Mouse (Mus musculus) kidney, adult 11 months (tissue): ENCODE results near the gene Gm20388.
"Not testable (repeated sequence)": the region's sequence is repeated elsewhere in the genome, so short reads cannot be mapped to it uniquely, and the experiment has no call there.

Source experiments
- DNase-seq: peaks from one replicate; pipeline ENCODE4 v3.0.0; 2022

The Gm20388 gene

GRCm38 (mm10) chr8:122564363-122565352 lies 2654.0 kb downstream of the Gm20388 start:
- DNase-seq: no peak

DNA sequence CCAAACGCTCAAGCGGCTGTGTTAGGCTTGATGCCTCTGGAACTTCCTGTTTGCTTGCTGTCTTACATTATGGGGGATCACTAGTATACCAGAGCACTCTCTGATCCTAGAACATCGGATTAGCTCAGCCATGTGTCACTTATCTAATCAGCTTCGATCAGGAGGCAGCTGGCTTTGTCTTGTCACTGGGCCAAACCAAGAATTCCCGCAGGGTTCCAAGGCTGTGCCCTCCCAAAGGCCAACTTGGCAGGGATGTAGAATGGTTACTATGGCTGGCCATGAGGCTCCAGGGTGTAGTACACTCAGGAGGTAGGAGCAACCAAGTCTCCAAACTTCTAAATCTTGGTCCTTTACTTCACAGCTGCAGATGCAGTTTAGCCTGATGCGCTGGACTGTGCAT lies 2656.1 kb downstream of the Gm20388 start:
- DNase-seq: no peak

DNA sequence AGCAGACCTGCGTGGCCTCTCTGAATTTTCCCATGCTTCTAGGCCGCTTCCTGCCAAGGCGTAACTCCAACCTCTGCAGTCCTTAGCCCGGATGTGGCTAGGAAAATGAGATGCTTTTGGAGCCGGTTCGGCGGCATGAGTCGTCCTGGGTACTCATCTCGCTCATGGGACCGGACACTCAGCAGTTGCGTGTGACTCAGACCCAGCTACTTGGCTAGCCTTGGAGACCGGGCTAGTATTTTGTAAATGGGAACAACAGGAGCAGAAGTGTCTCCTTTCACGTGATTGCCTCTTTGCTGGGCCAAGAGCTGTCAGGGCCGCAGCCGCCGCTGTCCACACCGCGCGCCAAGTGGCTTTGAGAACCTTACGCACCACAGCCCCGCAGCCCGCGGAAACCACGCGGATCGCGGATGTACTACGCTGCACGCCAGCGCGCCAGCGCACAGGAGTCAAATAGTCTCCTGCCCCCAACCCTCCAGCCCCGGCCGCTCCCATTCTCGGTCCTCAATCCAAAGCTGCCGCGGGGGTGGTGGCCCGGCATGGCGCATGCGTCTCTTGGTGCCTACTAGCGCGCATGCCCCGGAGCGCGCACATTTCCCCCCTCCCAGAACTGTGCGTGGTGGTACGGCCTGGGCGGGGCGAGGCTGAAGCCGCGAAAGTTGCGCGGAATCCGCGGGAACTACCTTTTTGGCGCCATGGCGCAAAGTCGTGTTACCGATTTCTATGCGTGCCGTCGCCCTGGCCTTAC lies 2656.9 kb downstream of the Gm20388 start, which contains the start of gene Cdt1:
TSS of gene Cdt1 (plus strand) at position 655 of the 748 bp plus-strand sequence.
- DNase-seq: peak; percentile 93

- DNase-seq: no peak
Measured at GRCm38 (mm10) chr8:122568109-122568504, 2657.5 kb downstream of the Gm20388 start.

GRCm38 (mm10) chr8:122568881-122569309 lies 2658.3 kb downstream of the Gm20388 start:
- no peak for DNase-seq

DNA sequence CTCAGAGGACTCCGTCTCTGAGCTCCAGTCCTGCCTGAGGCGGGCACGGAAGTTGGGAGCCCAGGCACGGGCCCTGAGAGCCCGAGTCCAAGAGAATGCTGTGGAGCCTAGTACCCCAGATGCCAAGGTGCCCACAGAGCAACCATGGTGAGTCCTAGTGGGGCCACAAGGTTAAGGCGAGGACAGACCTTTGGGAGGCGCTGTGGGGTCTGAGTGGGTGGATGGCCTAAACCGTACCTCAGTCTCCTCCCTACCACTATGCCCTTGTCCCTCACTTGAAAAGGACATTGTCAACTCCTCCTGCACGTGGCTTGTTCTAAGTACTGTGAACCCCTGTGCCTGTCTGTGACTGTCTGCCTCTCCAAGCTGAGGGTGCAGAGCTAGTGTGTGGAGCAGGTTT lies 2658.7 kb downstream of the Gm20388 start:
- no peak for DNase-seq

GRCm38 (mm10) chr8:122569996-122570395 lies 2659.4 kb downstream of the Gm20388 start:
- no peak for DNase-seq

- DNase-seq: no peak
Measured at GRCm38 (mm10) chr8:122571153-122571552, 2660.5 kb downstream of the Gm20388 start.

DNA sequence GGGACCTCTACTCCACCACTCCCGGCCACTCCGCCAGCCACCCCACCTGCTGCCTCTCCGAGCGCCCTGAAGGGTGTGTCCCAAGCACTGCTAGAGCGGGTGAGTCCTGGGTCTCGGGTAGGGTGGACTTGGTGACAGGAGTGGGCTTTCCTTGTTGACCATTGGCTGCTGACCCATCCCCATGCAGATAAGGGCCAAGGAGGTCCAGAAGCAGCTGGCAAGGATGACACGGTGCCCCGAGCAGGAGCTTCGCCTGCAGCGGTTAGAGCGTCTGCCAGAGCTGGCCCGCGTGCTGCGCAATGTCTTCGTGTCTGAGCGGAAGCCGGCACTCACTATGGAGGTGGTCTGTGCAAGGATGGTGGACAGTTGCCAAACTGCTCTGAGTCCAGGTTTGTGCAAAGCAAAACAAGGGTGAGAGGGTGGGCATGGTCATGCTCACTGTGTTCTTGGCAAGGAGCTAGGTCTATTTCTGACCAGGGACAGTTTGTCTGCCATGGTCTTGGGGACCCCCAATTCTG lies 2661.2 kb downstream of the Gm20388 start:
- DNase-seq: no peak

DNA sequence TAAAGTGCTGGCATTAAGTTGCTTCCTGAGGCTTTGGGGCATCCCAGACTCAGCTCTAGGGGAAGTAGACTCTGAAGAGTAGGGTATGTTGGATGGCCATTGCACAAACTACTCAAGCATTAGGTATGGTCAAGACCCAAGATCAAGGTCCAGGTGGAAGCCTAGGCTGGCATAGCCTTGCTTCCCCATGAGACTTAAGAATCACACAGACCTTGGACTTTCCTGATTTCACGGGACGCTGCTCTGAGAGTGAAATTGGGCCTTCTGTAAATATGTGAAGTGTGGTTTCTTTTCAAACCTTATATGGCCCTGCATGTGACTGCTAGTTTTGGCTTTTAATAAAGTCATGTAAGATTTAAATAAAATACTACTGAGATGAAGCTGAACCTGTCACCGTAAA lies 2662.1 kb downstream of the Gm20388 start:
- peak; percentile 74 for DNase-seq

DNA sequence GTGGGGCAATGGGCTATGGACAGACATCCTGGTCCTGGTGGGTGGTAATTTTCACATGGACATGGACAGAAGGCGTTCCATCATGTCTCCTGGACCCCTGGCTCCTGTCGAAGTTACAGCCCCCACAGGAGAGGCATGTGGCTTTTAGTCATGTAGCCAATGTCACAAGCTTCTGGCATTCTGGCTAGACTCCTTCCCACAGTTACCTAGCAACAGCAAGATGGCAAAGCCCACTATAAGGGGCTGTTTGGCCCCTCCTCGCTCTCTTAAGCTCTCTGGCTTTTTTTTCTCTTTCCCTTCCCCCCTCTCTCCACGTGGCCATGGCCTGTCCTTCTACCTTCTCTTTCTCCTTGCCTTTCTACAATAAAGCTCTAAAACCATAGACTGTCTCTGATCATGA lies 2662.5 kb downstream of the Gm20388 start:
- DNase-seq: not testable (repeated sequence)

- no peak for DNase-seq
Measured at GRCm38 (mm10) chr8:122573577-122573976, 2662.9 kb downstream of the Gm20388 start.

GRCm38 (mm10) chr8:122574264-122574663 lies 2663.6 kb downstream of the Gm20388 start:
- no peak for DNase-seq

DNA sequence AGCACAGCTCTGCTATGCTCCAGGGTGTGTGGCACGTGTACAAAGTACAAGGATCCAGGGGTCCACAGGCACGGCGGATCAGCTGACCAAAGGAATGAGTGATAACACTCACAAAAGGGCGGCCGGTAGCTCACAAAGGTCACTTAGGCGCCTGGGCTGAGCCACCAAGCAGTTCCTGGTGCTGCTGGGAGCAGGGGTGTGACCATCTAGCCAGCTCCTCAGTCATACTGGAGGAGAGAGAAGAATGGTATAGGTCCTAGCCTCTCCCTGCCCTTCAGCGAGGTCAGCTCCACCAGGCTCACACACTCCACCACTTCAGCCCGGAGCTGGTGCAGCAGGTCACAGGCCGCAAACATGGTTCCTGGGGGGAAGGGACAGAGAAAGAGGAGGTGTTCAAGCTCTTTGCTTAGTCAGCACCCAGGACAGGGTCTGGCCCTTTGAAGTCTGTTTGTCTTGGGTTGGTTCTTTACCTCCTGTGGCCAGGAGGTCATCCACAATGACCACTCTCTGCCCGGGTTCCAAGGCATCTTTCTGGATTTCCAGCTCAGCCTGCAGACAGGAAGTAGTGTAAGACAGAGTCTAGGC lies 2664.1 kb downstream of the Gm20388 start:
- DNase-seq: peak; percentile 46

DNA sequence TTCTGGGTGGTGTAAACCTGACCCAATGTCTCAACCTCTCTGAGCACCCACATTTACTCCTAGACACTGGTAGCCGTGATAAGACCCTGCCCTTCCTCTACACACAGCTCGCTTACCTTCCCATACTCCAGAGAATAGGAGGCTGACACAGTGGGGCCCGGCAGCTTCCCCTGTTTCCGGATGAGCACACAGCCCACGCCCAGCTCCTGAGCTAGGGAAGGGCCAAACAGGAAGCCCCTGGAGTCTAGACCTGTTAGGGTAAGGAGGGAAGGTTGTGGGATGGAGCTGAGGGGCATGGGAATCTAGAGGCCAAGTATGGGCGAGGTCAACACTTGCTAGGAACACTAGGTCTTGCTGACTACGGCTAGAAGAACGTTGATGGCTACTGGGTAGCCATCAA lies 2664.6 kb downstream of the Gm20388 start:
- DNase-seq: no peak

GRCm38 (mm10) chr8:122575735-122576647 lies 2665.3 kb downstream of the Gm20388 start:
- no peak for DNase-seq

- DNase-seq: peak; percentile 94
Measured at GRCm38 (mm10) chr8:122576648-122577022, 2666.0 kb downstream of the Gm20388 start, which contains the start of gene Aprt. Aprt (minus strand) TSS chr8:122576909.

DNA sequence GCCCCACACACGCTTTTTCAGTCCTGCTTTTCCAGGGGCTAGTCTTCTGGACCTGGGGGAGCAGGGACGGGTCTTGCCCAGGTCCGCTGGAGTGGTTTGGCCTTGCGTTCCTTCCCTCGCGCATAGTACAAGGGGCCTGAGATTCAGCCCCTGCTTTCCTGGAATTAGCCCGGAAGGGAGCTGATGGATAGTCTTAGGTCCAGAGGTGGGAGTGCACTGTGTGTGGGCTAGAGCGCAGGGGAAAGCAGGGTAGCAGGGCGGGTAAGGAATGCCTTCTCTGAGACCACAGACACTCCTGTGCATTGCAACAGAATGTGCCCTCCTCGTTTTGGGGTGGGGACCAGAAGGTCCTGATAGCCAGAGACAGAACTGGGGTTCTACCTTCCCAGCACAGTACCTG lies 2666.5 kb downstream of the Gm20388 start:
- no peak for DNase-seq

- peak; percentile 16 for DNase-seq
Measured at GRCm38 (mm10) chr8:122579196-122579595, 2668.6 kb downstream of the Gm20388 start.

DNA sequence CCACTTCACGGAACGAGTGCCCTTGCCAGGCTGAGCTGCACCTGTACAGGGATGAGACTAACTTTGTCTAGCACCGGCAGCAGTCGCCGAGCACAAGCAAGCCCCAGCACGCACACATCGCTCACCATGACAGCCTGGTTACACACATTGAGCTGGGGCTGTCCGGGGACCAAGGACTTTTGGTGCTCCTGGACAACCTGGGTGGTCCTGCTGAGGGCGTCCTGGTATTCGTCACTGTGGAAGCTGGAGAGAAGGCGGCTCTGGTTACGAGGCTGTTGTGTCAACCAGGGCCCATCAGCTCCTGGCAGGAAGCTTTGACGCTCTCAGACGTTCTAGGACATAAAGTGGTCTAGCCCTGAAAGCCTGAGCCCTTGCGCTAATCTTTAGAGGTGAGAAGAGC lies 2670.3 kb downstream of the Gm20388 start:
- DNase-seq: no peak

- no peak for DNase-seq
Measured at GRCm38 (mm10) chr8:122584981-122585380, 2674.3 kb downstream of the Gm20388 start.

DNA sequence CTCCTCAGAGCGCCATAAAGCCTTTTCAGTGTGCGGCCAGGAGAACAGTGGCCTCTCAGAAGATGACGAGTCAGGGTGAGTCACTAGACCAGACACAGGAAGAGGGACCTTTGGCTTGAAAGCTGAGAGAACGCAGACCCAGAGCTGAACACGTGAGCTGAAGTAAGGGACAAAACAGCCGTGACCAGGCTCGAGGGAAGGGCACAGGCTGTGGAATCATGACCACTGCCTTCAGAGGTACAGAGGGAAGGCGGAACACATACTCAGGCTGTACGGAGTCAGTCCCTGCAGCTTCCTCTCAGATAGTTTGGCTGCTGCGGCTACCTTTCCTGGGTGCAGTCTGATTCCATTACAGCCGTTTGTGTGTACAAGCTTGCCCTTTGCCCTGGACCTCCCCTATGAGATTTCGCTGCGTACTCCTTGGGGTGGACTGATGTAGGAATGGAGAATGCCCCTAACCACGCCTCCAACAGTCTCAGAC lies 2674.8 kb downstream of the Gm20388 start:
- DNase-seq: peak; percentile 25
